13 mouse cellular contexts compared by ENCODE assay signal in genomic region chr5:135931526-135931925, GRCm38 (mm10). TPM values are rescaled to one million over a fixed set of nuclear protein-coding genes. Genes with fewer than 3 reads are reported as not detected.
DNase-seq lines count a peak whose midpoint lies in the region; ATAC-seq and TF ChIP-seq lines count a peak whose summit lies in the region.
"Had no signal": no experiment of that assay in that cellular context is flagged by ENCODE, and none has a peak within 500 bp of the region (broad histone marks: within the 10 kb centered on the region; RNA-seq: fewer than 3 reads in every experiment).

No protein-coding gene starts in this region.

- ATAC-seq in heart, embryonic 13.5 days (ENCODE audit: extremely low read depth, insufficient number of reproducible peaks, low FRiP score, low TSS enrichment), result no peak
- no peak for ATAC-seq in midbrain, embryonic 11.5 days (ENCODE audit: low FRiP score)
- ATAC-seq in forebrain, postnatal 0 days, result no peak

- no peaks in the 10 kb centered on the region for H3K9me3 ChIP-seq in heart, embryonic 13.5 days
- no peaks in the 10 kb centered on the region for H3K9me3 ChIP-seq in midbrain, embryonic 10.5 days (replicated peaks)
- H3K9me3 ChIP-seq in midbrain, embryonic 11.5 days (ENCODE audit: control insufficient read depth, low read length), result no peaks in the 10 kb centered on the region
- no peaks in the 10 kb centered on the region for H3K9me3 ChIP-seq in forebrain, postnatal 0 days (ENCODE audit: low read length)

- no peak overlapping the region for H3K4me3 ChIP-seq in heart, embryonic 13.5 days
- peak overlapping the region; percentile 95; the same call in 1 of the 2 replicates for H3K4me3 ChIP-seq in midbrain, embryonic 10.5 days
- no peak overlapping the region for H3K4me3 ChIP-seq in midbrain, embryonic 11.5 days (ENCODE audit: low read depth, low read length)
- peak overlapping the region; percentile 9; the same call in 1 of the 2 replicates for H3K4me3 ChIP-seq in forebrain, postnatal 0 days (ENCODE audit: low read depth, low read length)

- H3K27me3 ChIP-seq in heart, embryonic 13.5 days (replicated peaks), result no peaks in the 10 kb centered on the region
- H3K27me3 ChIP-seq in midbrain, embryonic 10.5 days (ENCODE audit: low read depth, poor library complexity, severe bottlenecking), result no peaks in the 10 kb centered on the region
- no peaks in the 10 kb centered on the region for H3K27me3 ChIP-seq in midbrain, embryonic 11.5 days (ENCODE audit: control insufficient read depth, insufficient read depth, low read length)
- no peaks in the 10 kb centered on the region for H3K27me3 ChIP-seq in forebrain, postnatal 0 days (ENCODE audit: insufficient read depth, low read length)

- 0 out of 2 replicates have a peak overlapping the region, but pooled peaks have one; percentile 11 for H3K9ac ChIP-seq in heart, embryonic 13.5 days
- H3K9ac ChIP-seq in midbrain, embryonic 11.5 days (ENCODE audit: low read length), result no peak overlapping the region; the same call in 1 of the 2 replicates
- H3K9ac ChIP-seq in forebrain, postnatal 0 days, result 0 out of 2 replicates have a peak overlapping the region, but pooled peaks have one; percentile 99

- H3K27ac ChIP-seq in heart, embryonic 13.5 days (replicated peaks), result no peak overlapping the region
- no peak overlapping the region for H3K27ac ChIP-seq in midbrain, embryonic 10.5 days (replicated peaks)
- no peak overlapping the region for H3K27ac ChIP-seq in midbrain, embryonic 11.5 days (ENCODE audit: low read depth, low read length)
- no peak overlapping the region for H3K27ac ChIP-seq in forebrain, postnatal 0 days (ENCODE audit: low read depth, low read length)

- TF ChIP-seq CTCF in forebrain, postnatal 0 days (IDR thresholded peaks at IDR 0.05; ENCODE audit: low read depth), result no peak

- 72% methylated on average over 9 of the region's 9 CpGs for WGBS in heart, embryonic 13.5 days
- 96% methylated on average over 9 of the region's 9 CpGs for WGBS in midbrain, embryonic 10.5 days
- 96% methylated on average over 9 of the region's 9 CpGs for WGBS in midbrain, embryonic 11.5 days
- WGBS in forebrain, postnatal 0 days, result 88% methylated on average over 9 of the region's 9 CpGs

- peaks cover 59% of the 10 kb centered on the region for H3K36me3 ChIP-seq in heart, embryonic 13.5 days
- peaks cover 60% of the 10 kb centered on the region for H3K36me3 ChIP-seq in midbrain, embryonic 10.5 days
- peaks cover 25% of the 10 kb centered on the region; the same call in 1 of the 2 replicates for H3K36me3 ChIP-seq in midbrain, embryonic 11.5 days (ENCODE audit: control insufficient read depth, insufficient read depth, low read length)
- H3K36me3 ChIP-seq in forebrain, postnatal 0 days (ENCODE audit: insufficient read depth), result peaks cover 26% of the 10 kb centered on the region

- H3K4me1 ChIP-seq in heart, embryonic 13.5 days, result peaks cover 46% of the 10 kb centered on the region
- peaks cover 26% of the 10 kb centered on the region for H3K4me1 ChIP-seq in midbrain, embryonic 10.5 days
- H3K4me1 ChIP-seq in midbrain, embryonic 11.5 days (ENCODE audit: control insufficient read depth, insufficient read depth, low read length), result peaks cover 21% of the 10 kb centered on the region
- H3K4me1 ChIP-seq in forebrain, postnatal 0 days (ENCODE audit: insufficient read depth), result peaks cover 13% of the 10 kb centered on the region

- peak overlapping the region; percentile 88; the same call in 1 of the 2 replicates for H3K4me2 ChIP-seq in heart, embryonic 13.5 days
- H3K4me2 ChIP-seq in midbrain, embryonic 11.5 days, result no peak overlapping the region; the same call in 1 of the 2 replicates
- peak overlapping the region; percentile 52 for H3K4me2 ChIP-seq in forebrain, postnatal 0 days (ENCODE audit: low read depth)

- DNase-seq in heart, adult 11 months, result no peak
- no peak for DNase-seq in midbrain, embryonic 10.5 days (ENCODE audit: low spot score)
- no peak for DNase-seq in midbrain, embryonic 11.5 days (ENCODE audit: low spot score, missing footprints)
- DNase-seq in forebrain, postnatal 0 days, result no peak
- peak; percentile 56 for DNase-seq in right cerebral cortex, postnatal 25 days
- DNase-seq in retina, embryonic 14.5 days (ENCODE audit: low spot score), result no peak
- DNase-seq in kidney, adult 18-20 months, result no peak
- DNase-seq: cerebellum, postnatal 10 days; layer of hippocampus, adult 9-11 months; lung, postnatal 36 days had no signal

RNA-seq across cellular contexts. Expression of gene Ywhag, which starts 2.9 kb away (rescaled TPM):
- 157 and 163 TPM in 2 replicates for polyA plus RNA-seq in heart, embryonic 13.5 days (2015; fragmentation: Nextera tagmentation; extraction: Ambion mirVana)
- 270 and 311 TPM in 2 replicates for polyA plus RNA-seq in midbrain, embryonic 10.5 days (2016; fragmentation: Nextera tagmentation; extraction: Ambion mirVana)
- polyA plus RNA-seq in midbrain, embryonic 11.5 days (2014; fragmentation: Nextera tagmentation; extraction: Ambion mirVana), result 182 and 188 TPM in 2 replicates
- total RNA-seq in forebrain, postnatal 0 days (2014; rRNA removed), result 220 and 286 TPM in 2 replicates
- polyA plus RNA-seq in forebrain, postnatal 0 days (2015; fragmentation: Nextera tagmentation; extraction: Ambion mirVana), result 603 and 867 TPM in 2 replicates

RNA-seq across cellular contexts. Expression of gene Ssc4d, which starts 42.8 kb away (rescaled TPM):
- 1.0 and 1.1 TPM in 2 replicates for polyA plus RNA-seq in heart, embryonic 13.5 days (2015; fragmentation: Nextera tagmentation; extraction: Ambion mirVana)
- 1.7 TPM in 2 replicates for polyA plus RNA-seq in midbrain, embryonic 10.5 days (2016; fragmentation: Nextera tagmentation; extraction: Ambion mirVana)
- 0.68 and 0.86 TPM in 2 replicates for polyA plus RNA-seq in midbrain, embryonic 11.5 days (2014; fragmentation: Nextera tagmentation; extraction: Ambion mirVana)
- total RNA-seq in forebrain, postnatal 0 days (2014; rRNA removed), result 6.5 and 7.0 TPM in 2 replicates
- polyA plus RNA-seq in forebrain, postnatal 0 days (2015; fragmentation: Nextera tagmentation; extraction: Ambion mirVana), result 2.5 and 4.0 TPM in 2 replicates

RNA-seq across cellular contexts. Expression of gene Hspb1, which starts 43.8 kb away (rescaled TPM):
- polyA plus RNA-seq in heart, embryonic 13.5 days (2015; fragmentation: Nextera tagmentation; extraction: Ambion mirVana), result 863 and 944 TPM in 2 replicates
- polyA plus RNA-seq in midbrain, embryonic 10.5 days (2016; fragmentation: Nextera tagmentation; extraction: Ambion mirVana), result 7.8 and 8.5 TPM in 2 replicates
- 8.7 and 9.9 TPM in 2 replicates for polyA plus RNA-seq in midbrain, embryonic 11.5 days (2014; fragmentation: Nextera tagmentation; extraction: Ambion mirVana)
- 9.8 and 11.5 TPM in 2 replicates for total RNA-seq in forebrain, postnatal 0 days (2014; rRNA removed)
- 9.2 and 11.2 TPM in 2 replicates for polyA plus RNA-seq in forebrain, postnatal 0 days (2015; fragmentation: Nextera tagmentation; extraction: Ambion mirVana)

RNA-seq across cellular contexts. Expression of gene Zp3, which starts 48.4 kb away (rescaled TPM):
- 0.11 TPM in 1 of 2 replicates, not detected in the other for polyA plus RNA-seq in heart, embryonic 13.5 days (2015; fragmentation: Nextera tagmentation; extraction: Ambion mirVana)
- 0.10 TPM in 1 of 2 replicates, not detected in the other for polyA plus RNA-seq in midbrain, embryonic 10.5 days (2016; fragmentation: Nextera tagmentation; extraction: Ambion mirVana)
- not detected in 2 replicates for polyA plus RNA-seq in midbrain, embryonic 11.5 days (2014; fragmentation: Nextera tagmentation; extraction: Ambion mirVana)
- total RNA-seq in forebrain, postnatal 0 days (2014; rRNA removed), result 0.14 TPM in 1 of 2 replicates, not detected in the other
- 0.14 and 0.23 TPM in 2 replicates for polyA plus RNA-seq in forebrain, postnatal 0 days (2015; fragmentation: Nextera tagmentation; extraction: Ambion mirVana)
- total RNA-seq: heart, postnatal 25 days had no signal
- polyA plus RNA-seq: stomach, postnatal 0 days had no signal

Comparison
In these comparisons a context has a peak if more than half of its experiments do, and no peak if none do; other contexts are left out.
1. H3K4me3 ChIP-seq: peak in midbrain, embryonic 10.5 days (single experiment) and forebrain, postnatal 0 days (single experiment); none in heart, embryonic 13.5 days (single experiment) and midbrain, embryonic 11.5 days (single experiment).
2. RNA of gene Hspb1, which starts 43.8 kb away (polyA plus RNA-seq): 863 to 944 TPM in heart, embryonic 13.5 days; 9.2 to 11.2 TPM in forebrain, postnatal 0 days, 8.7 to 9.9 TPM in midbrain, embryonic 11.5 days and 7.8 to 8.5 TPM in midbrain, embryonic 10.5 days; every median in the first group is over 10 times any median in the second.